Mouse (Mus musculus): ENCODE measurements at regions not wholly inside any gene's neighbourhood (a gene's known extent, or its start where the extent isn't known, plus 50 kb on each side); places are given as distances from the start of the nearest gene placed in this dataset.
A peak's percentile ranks its signal among the peaks of the same experiment; 100 is the strongest.

DNA sequence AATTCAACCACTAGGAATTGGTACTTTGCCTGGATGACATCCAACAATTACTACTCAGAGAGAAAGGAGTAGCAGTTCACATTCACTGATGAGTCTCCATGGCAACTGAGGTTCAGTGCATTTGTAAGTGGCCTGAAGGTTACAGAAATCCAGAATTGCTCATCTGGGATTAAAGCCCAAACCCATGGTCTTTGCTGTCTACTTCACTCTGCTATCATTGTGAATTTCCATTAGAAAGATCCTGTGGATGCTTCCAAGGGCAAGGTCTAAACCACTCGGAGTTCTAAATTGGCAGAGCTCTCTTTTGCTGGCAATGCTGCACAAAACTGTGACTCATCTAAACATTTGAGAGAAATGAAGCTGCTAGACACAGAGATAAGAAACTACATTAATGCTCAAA lies 319.9 kb upstream of the Tbl1x start:
- no peak for DNase-seq (ENCODE audit: low spot score in 2 of 2)

DNA sequence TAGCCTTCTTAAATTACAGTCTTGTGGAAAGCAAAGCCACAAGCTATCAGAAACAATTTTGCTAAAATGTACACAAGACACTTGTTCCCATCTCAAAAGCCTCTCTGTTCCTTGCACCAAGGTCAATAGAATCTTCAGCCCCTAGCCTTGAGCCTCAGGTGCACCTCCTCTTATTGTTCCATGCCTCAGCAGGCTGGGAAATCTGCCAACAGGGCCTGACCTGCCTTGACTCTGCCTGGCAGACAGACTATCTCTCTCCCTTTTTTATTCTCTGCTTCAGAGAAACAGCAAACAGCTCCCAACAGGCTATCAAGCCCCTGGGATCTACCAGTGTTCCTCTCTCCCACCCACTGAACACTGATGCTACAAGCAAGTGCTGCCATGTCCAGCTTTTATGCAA lies 302.1 kb upstream of the Tbl1x start:
- peak in 1 of 2 experiments; percentile 31 for DNase-seq (ENCODE audit: low spot score in 2 of 2)

DNA sequence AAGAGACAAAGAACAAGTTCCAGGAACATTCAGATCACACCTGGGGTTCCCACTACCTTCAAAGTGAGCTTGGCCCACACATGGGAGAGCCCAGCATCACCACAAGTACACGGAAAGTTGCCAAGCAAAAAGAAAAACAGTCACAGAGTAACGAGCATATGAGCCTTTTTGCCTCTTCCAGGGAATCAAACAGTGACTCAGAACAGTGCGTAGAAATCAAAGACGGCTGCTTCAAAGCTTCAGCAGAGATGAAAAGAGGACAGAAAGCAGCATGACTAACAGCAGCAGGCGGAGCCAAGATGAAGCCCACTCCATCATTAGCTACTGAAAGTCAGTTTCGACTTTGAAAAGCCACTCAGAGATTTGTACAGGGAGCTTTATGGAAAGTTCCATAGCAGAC lies 291.5 kb upstream of the Tbl1x start:
- no peak for DNase-seq (ENCODE audit: low spot score in 2 of 2)

All from adrenal gland, adult 18-20 months (tissue).